Mouse (Mus musculus) E14TG2a.4 (cell line): ENCODE results near the gene Cnot1.

Source experiments
- CTCF ChIP-seq: conservative IDR thresholded peaks from 2 replicates; pipeline ENCODE4 v1.5.1; 2014; ENCODE audit warnings: low read length
- NANOG ChIP-seq: IDR thresholded peaks from 2 replicates; pipeline ENCODE4 v1.6.1; 2014; ENCODE audit warnings: borderline replicate concordance, low read length, mixed read lengths
- POU5F1 ChIP-seq: IDR thresholded peaks from 2 replicates; pipeline ENCODE4 v1.6.1; 2014; ENCODE audit warnings: low read length, borderline replicate concordance

DNA sequence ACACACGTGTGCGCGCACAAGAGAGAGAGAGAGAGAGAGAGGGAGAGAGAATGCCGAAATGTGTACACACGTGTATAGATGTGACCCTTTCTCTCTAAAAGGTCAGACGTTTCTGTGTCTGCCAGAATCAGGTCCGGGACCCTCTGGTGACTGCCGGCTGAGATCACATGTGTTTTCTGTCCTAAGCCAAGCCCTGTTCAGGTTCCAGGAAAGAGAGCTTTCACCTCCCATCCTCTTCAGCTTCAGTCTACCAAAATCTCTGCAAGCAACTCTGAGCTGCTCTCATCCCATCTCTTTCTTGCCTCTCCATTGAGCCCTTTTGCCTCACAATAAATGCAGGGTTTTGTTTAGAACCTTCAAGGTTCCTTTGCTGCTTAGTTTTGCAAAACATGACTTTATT lies 110.6 kb downstream of the Cnot1 start:
- TF ChIP-seq CTCF: no peak
- no peak for TF ChIP-seq POU5F1
- no peak for TF ChIP-seq NANOG
